Mouse (Mus musculus): ENCODE results near the gene Ephx1.
"Not testable (repeated sequence)": the region's sequence is repeated elsewhere in the genome, so short reads cannot be mapped to it uniquely, and the experiment has no call there.

Gene Ephx1

DNA sequence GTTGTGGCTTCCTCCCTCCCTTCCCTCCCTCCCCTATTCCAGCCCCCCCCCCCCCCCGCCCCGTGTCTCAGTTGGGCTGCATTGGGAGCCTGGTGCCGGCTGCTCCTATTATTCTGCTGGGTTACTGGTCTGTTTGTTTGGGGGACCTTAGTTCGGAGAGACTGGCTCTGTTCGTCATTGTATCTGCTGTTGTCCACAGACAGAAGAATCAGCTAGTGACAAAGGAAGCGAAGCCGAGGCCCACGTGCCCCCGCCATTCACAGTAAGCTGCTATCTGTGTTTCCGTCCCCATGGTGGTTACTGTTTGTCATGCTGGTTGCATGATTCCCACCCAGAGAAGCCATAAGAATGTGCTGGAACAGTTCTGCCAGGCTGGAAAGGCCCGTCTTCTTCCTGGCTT is 47.8 kb downstream of the Ephx1 start:
- DNase-seq, result no peak

- no peak for DNase-seq
Measured at GRCm38 (mm10) chr1:180967261-180967660, 53.4 kb downstream of the Ephx1 start.

DNA sequence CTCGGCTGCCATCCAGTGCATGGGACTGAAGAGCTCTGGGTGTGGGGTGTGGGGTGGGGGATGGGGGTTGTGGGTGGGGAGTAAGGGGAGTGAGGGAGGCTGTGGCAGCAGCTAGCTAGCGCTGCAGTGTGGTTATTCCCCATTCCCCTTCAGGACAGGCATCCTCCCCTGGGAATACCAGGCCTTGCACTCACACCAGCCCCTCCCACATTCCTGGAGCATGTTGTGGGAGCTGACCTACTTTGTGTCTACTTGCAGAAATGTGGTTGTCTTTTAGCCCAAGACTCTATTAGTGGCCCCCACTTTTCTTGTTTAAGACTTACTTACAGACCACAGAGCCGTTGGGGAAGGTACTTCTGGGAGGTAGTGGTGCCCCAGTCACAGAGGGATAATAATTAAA is 54.2 kb downstream of the Ephx1 start:
- no peak for DNase-seq

DNA sequence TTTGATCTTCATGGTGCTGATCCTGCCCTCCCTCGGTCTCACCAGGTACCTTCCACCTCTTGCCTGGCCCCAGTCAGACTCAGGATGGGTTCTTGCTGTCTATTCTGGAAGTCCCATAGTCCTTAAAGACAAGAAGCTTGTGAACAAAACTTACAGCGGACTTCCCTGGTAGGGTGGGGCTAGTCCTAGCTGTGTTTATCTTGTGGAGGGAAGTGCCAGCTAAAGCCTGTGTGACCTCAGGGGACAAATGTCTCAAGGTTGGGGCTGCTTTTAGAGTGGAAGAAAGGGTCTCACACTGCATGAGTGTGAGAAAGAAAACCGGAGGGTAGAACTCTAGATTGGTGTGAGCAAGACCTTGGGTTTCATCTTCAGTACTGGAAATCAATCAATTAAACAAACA is 54.9 kb downstream of the Ephx1 start:
- no peak for DNase-seq

DNA sequence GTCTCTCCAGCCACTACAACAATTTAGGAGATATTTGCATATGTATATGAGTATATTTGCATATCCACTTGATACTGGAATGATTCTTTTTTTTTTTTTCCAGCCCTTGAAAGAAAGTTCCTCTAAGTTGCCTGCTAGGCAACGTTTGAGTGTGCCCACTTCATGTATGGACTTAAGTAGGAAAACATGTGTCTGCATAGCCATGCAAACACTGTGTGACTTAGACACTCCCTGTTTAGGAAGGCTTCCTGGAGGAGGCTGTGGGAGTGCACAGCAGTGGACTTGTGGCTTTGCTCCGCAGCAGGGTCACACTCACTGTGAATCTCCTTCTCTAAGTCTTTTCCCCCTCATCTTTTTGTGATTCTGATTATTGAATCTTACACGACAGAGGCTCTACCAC is 61.9 kb downstream of the Ephx1 start:
- no peak for DNase-seq

DNA sequence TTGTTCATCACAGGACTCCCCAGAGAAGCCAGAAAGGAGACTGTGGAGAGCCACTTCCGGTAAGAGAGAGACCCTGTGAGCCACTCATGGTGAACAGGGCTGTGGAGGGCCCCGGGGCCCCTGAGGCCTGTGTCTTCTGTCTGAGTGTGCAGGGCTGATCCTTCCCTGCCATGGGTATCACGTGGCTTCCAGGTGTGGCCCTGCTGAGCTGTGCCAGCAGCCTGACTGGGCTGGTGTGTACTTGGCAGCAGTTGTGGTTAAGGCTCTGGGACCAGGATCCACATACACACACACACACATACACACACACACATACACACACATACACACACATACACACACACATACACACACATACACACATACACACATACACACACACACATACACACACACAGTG is 62.7 kb downstream of the Ephx1 start:
- no peak for DNase-seq

- DNase-seq, result no peak
Measured at GRCm38 (mm10) chr1:180956973-180957381, 63.7 kb downstream of the Ephx1 start.

GRCm38 (mm10) chr1:180956401-180956800 is 64.3 kb downstream of the Ephx1 start:
- DNase-seq, result no peak

GRCm38 (mm10) chr1:180952808-180953207 is 67.9 kb downstream of the Ephx1 start:
- DNase-seq, result no peak

DNA sequence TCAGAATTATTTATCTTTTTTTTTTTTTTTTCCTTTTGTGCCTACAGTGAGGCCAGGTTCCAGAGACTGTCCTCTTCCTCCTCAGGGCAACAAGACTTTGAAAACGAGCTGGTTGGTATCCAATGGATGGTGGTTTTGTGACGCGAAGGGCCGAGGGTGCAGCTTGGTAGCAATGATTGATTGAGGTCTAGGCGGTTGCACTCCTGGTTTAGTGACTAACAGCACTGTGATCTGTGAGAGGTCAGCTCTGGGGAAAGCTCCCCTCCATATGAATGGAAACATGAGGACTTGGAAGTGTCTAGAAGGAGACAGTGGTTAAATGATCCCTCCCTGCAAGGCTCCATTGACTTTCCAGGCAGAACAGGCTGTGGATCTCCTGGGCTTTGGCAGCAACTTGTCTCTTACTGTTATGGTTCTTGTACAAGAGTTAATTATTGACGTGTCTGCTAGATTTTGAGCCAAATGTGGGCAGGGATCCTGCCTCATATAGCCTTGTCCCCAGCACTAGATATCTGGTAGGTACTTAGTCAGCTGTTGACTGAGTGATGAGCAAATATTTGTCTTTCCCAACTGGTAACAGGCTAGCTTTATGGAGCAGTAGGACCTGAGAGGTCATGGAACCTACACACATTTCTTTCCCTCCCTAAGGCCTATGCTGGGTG is 68.5 kb downstream of the Ephx1 start:
- no peak for DNase-seq

DNA sequence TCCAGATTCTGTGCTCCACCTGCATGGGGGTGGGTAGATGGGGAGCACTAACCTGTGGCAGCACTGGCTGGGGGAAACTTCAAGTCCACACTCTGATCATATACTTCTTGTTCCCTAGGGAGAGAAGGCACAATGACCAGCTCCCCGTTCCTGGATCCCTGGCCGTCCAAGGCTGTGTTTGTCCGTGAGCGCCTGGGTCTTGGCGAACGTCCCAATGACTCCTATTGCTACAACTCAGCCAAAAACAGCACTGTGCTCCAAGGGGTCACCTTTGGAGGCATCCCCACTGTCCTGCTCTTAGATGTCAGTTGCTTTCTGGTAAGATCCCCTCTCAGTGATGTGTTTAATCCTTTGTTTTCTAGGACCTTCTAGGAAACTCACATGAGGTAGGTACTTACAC is 74.3 kb downstream of the Ephx1 start:
- DNase-seq, result no peak

GRCm38 (mm10) chr1:180945001-180945980 is 75.4 kb downstream of the Ephx1 start:
- DNase-seq, result no peak

DNA sequence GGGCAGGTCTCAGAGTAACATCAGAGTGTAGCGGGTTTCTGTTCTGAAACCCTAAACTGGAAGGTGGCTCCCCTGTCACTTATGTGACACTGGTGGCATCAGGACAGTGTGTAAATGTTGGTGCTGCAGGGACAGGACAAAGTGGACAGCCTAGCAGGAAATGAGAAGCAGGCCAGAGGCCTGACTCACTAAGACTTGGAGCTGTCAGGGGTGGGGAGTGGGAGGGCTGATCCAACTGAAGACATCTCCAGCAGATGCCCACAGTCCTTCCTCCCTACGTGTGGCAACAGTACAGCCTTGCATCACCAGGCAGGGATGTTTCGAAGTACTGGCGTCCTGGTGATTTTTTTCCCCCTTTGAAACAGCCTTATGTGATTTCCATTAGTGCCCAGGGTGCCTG is 76.2 kb downstream of the Ephx1 start:
- DNase-seq, result no peak

- DNase-seq, result no peak
Measured at GRCm38 (mm10) chr1:180943896-180944295, 76.8 kb downstream of the Ephx1 start.

DNA sequence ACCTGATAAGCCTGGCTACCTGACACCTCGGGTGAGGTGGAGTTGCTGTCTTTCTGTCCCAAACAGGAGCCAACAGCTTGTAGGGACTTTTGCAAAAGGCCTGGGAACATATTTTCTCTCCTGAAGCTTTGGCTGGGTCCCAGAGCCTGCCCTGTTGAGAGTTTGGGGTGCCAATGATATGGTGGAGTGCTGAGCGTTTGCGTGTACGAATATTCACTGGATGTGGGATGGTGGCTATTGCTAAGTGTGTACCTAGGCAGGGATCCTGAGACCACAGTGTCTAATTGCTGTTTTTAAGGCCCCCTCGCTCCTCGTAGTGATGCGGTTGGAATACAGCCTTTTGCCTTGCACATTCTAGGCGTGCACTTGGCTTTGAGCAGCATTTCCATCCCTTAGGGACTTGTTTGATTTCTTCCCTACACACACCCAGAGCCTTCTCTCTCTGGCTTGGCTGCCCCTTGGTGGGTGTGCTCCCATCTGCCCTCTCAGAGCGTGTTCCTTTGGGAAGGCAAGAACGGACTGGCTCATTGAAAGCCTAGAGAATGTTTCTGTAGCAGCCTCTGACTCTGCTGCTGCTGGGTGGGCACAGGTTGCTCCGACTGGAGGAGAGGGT is 77.6 kb downstream of the Ephx1 start:
- no peak for DNase-seq

DNA sequence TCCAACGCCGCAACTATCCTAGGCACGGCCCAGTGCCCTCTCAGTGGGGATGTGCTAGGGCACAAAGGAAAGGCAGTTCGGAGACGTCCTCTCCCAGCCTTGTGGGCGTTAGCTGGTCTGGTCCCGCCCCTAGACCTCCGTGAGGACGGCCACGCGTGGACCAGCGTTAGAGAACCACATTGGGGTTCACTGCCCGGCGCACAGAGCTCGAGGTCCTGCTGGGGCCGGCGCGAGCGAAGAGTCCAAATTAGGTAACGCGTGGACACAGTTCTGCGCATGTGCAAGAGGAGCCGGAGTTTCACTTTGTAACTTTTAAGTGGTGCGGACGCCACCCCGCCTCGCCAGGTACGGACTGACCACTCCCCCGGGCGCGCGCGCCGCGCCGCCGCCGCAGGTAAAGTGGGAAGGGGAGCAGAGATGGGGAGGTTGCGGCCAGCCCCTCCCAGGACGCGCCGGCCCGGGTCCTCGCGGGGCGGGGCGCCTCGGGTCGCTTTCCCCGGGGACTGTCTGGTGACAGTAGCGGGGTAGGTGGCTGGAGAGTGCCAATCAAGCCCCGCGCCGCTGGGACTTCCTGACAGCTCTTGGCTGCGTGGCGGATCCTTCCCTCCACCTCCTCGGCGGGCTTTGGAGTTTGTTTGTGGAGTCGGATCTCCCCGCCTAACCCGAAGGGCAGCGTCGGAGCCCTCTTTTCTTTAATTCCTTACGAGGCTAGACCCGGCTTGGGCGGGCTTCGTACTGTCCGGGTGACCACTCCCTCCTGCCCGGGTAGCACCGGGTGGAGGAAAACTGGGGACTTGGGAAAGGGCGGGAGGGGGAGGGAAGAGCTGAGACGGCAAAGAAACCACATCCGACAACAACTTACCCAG is 78.3 kb downstream of the Ephx1 start, which contains the start of gene Tmem63a:
Gene Tmem63a, plus strand, starts transcription at position 179 of the 866 bp plus-strand sequence.
- DNase-seq, result peak; percentile 26 to 27

DNA sequence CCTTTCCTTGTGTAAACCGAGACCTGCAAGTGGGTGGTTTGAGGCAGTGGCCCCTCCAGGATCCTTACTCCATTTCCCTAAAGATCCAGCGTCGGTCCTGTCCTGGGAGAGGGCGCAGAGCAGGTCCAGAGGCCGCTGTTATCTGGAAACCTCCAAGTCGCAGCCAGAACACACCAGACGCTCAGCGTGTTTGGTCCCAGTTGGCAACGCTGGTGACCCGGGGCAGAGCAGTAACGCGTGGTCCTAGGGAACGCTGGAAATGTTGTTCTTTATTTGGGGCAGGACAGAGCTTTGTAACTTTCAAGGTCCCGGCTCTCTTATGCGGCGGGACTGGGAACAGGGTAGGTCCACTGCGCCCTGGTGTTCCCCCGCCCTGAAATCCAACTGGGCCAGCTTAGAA is 79.0 kb downstream of the Ephx1 start:
- no peak for DNase-seq

GRCm38 (mm10) chr1:180940776-180941460 is 79.8 kb downstream of the Ephx1 start:
- no peak for DNase-seq

DNA sequence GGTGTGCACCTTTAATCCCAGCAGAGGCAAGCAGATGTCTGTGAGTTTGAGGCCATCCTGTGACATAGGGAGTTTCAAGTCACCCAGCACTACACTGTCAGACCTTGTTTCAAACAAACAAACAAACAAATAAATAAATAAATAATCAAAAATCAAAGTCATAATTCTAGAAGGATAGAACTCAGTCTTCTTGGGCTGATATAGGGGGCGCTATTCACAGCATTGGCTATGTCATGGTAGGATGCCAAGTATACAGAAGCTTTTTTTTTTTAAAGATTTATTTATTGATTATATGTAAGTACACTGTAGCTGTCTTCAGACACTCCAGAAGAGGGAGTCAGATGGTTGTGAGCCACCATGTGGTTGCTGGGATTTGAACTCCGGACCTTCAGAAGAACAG is 81.9 kb downstream of the Ephx1 start:
- not testable (repeated sequence) for DNase-seq

GRCm38 (mm10) chr1:180937631-180938030 is 83.1 kb downstream of the Ephx1 start:
- DNase-seq, result not testable (repeated sequence)

GRCm38 (mm10) chr1:180936610-180937398 is 83.9 kb downstream of the Ephx1 start:
- DNase-seq, result not testable (repeated sequence)

Measured in cerebellum, postnatal 36 days (tissue).